ENCODE assay signal across 26 mouse cellular contexts in the genomic region with DNA sequence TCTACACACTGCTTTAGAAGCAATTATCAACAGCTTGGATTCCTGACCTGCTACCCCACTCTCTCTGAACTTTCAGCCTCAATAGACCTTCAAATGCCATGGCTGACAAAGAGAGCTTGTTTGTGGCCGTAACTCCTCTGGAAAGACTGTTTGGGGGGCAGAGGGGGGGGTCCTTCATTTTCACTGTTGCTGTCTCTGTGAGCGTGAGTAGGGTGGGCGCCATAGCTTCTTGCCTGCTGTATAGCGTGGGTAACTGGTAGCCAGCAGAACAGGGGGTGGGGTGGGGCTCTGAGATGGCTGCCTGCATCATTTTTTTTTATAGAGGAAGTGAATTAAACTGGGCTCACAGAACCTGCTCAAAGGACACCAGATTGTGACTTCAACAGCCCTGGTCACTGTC.
DNase-seq lines count a peak whose midpoint lies in the region; ATAC-seq and TF ChIP-seq lines count a peak whose summit lies in the region.
"Had no signal": no experiment of that assay in that cellular context is flagged by ENCODE, and none has a peak within 500 bp of the region (broad histone marks: within the 10 kb centered on the region; RNA-seq: fewer than 3 reads in every experiment).

No protein-coding gene starts in this region.

- H3K4me2 ChIP-seq in hindbrain, embryonic 14.5 days (replicated peaks): no peak overlapping the region
- H3K4me2 ChIP-seq in midbrain, embryonic 11.5 days: no peak overlapping the region
- no peak overlapping the region for H3K4me2 ChIP-seq in midbrain, postnatal 0 days (ENCODE audit: low read depth, low read length, poor library complexity, severe bottlenecking)
- H3K4me2 ChIP-seq: embryonic facial prominence, embryonic 13.5 days; forebrain, embryonic 12.5 days; forebrain, embryonic 15.5 days; heart, embryonic 11.5 days; intestine, embryonic 15.5 days had no signal

- no peaks in the 10 kb centered on the region for H3K9me3 ChIP-seq in hindbrain, embryonic 14.5 days (ENCODE audit: control insufficient read depth, low read length)
- H3K9me3 ChIP-seq in hindbrain, embryonic 10.5 days: no peaks in the 10 kb centered on the region
- H3K9me3 ChIP-seq in midbrain, embryonic 11.5 days (ENCODE audit: control insufficient read depth, low read length): no peaks in the 10 kb centered on the region
- H3K9me3 ChIP-seq in midbrain, postnatal 0 days (ENCODE audit: low read length): no peaks in the 10 kb centered on the region
- H3K9me3 ChIP-seq: embryonic facial prominence, embryonic 10.5 days; embryonic facial prominence, embryonic 13.5 days; forebrain, embryonic 12.5 days; forebrain, embryonic 15.5 days; intestine, embryonic 15.5 days had no signal

- intact Hi-C loops in heart, postnatal 36 days (cut with DNase I): no loop called here

- TF ChIP-seq CTCF in midbrain, postnatal 0 days (IDR thresholded peaks at IDR 0.05): no peak

- peak; percentile 73 for DNase-seq in heart, adult 11 months
- DNase-seq in heart, postnatal 36 days: no peak
- no peak for DNase-seq in hindbrain, embryonic 14.5 days (ENCODE audit: low spot score)
- DNase-seq in hindbrain, embryonic 10.5 days (ENCODE audit: low spot score): no peak
- peak; percentile 59 for DNase-seq in midbrain, embryonic 11.5 days (ENCODE audit: low spot score, missing footprints)
- DNase-seq in midbrain, postnatal 0 days (ENCODE audit: low spot score): no peak
- peak; percentile 2 for DNase-seq in urinary bladder, adult 2 months (ENCODE audit: low spot score)
- DNase-seq in urinary bladder, adult 18-20 months (ENCODE audit: low spot score in 2 of 2): no peak
- DNase-seq: adrenal gland, adult 8-10 months; adrenal gland, postnatal 25 days; cerebellum, adult 11-12 months; cerebellum, adult 8-10 months; cerebellum, postnatal 10 days; cerebellum, postnatal 36 days; embryo, embryonic 11 days; gastrocnemius, postnatal 25 days; heart, adult 2 months; heart, postnatal 4 days had no signal

- peak overlapping the region; percentile 16; the same call in 1 of the 2 replicates for H3K27ac ChIP-seq in hindbrain, embryonic 14.5 days
- H3K27ac ChIP-seq in hindbrain, embryonic 10.5 days: no peak overlapping the region
- H3K27ac ChIP-seq in midbrain, embryonic 11.5 days (ENCODE audit: low read depth, low read length): no peak overlapping the region
- H3K27ac ChIP-seq in midbrain, postnatal 0 days (ENCODE audit: low read depth, low read length): no peak overlapping the region
- H3K27ac ChIP-seq: embryonic facial prominence, embryonic 10.5 days; embryonic facial prominence, embryonic 13.5 days; forebrain, embryonic 12.5 days; forebrain, embryonic 15.5 days; heart, adult 2 months; intestine, embryonic 15.5 days had no signal

- H3K4me1 ChIP-seq in hindbrain, embryonic 14.5 days (replicated peaks; ENCODE audit: control insufficient read depth, insufficient read depth, low read length): peaks cover 16% of the 10 kb centered on the region
- H3K4me1 ChIP-seq in hindbrain, embryonic 10.5 days (replicated peaks): peaks cover 3% of the 10 kb centered on the region
- H3K4me1 ChIP-seq in midbrain, embryonic 11.5 days (ENCODE audit: control insufficient read depth, insufficient read depth, low read length): no peaks in the 10 kb centered on the region
- no peaks in the 10 kb centered on the region for H3K4me1 ChIP-seq in midbrain, postnatal 0 days (ENCODE audit: insufficient read depth, low read length)
- H3K4me1 ChIP-seq: embryonic facial prominence, embryonic 10.5 days; embryonic facial prominence, embryonic 13.5 days; intestine, embryonic 15.5 days had no signal

- WGBS in hindbrain, embryonic 14.5 days: 77% methylated on average over 4 of the region's 4 CpGs
- WGBS in hindbrain, embryonic 10.5 days: 83% methylated on average over 4 of the region's 4 CpGs
- 85% methylated on average over 4 of the region's 4 CpGs for WGBS in midbrain, embryonic 11.5 days
- 86% methylated on average over 4 of the region's 4 CpGs for WGBS in midbrain, postnatal 0 days

- no peak overlapping the region for H3K4me3 ChIP-seq in hindbrain, embryonic 14.5 days (replicated peaks; ENCODE audit: low read length)
- no peak overlapping the region for H3K4me3 ChIP-seq in hindbrain, embryonic 10.5 days
- no peak overlapping the region for H3K4me3 ChIP-seq in midbrain, embryonic 11.5 days (ENCODE audit: low read depth, low read length)
- no peak overlapping the region for H3K4me3 ChIP-seq in midbrain, postnatal 0 days (ENCODE audit: low read depth, low read length)
- H3K4me3 ChIP-seq: embryonic facial prominence, embryonic 10.5 days; embryonic facial prominence, embryonic 13.5 days; erythroblast, embryonic 14.5 days; forebrain, embryonic 12.5 days; forebrain, embryonic 15.5 days; heart, adult 2 months; intestine, embryonic 15.5 days had no signal

- no peak overlapping the region for H3K9ac ChIP-seq in hindbrain, embryonic 14.5 days
- H3K9ac ChIP-seq in midbrain, embryonic 11.5 days (ENCODE audit: low read length): no peak overlapping the region
- no peak overlapping the region for H3K9ac ChIP-seq in midbrain, postnatal 0 days (replicated peaks; ENCODE audit: low read length, poor library complexity, severe bottlenecking)
- H3K9ac ChIP-seq: embryonic facial prominence, embryonic 13.5 days; forebrain, embryonic 12.5 days; forebrain, embryonic 15.5 days; intestine, embryonic 15.5 days had no signal

- peaks cover 59% of the 10 kb centered on the region for H3K36me3 ChIP-seq in hindbrain, embryonic 14.5 days (replicated peaks; ENCODE audit: control insufficient read depth, insufficient read depth)
- H3K36me3 ChIP-seq in hindbrain, embryonic 10.5 days: peaks cover 62% of the 10 kb centered on the region
- no peaks in the 10 kb centered on the region for H3K36me3 ChIP-seq in midbrain, embryonic 11.5 days (ENCODE audit: control insufficient read depth, insufficient read depth, low read length)
- no peaks in the 10 kb centered on the region; the same call in 1 of the 2 replicates for H3K36me3 ChIP-seq in midbrain, postnatal 0 days (ENCODE audit: insufficient read depth, low read length)
- H3K36me3 ChIP-seq: forebrain, embryonic 15.5 days; intestine, embryonic 15.5 days had no signal

- no peaks in the 10 kb centered on the region for H3K27me3 ChIP-seq in hindbrain, embryonic 14.5 days (ENCODE audit: control insufficient read depth, insufficient read depth, low read length)
- peaks cover 7% of the 10 kb centered on the region for H3K27me3 ChIP-seq in hindbrain, embryonic 10.5 days (ENCODE audit: insufficient read depth, poor library complexity, severe bottlenecking)
- H3K27me3 ChIP-seq in midbrain, embryonic 11.5 days (ENCODE audit: control insufficient read depth, insufficient read depth, low read length): no peaks in the 10 kb centered on the region
- no peaks in the 10 kb centered on the region for H3K27me3 ChIP-seq in midbrain, postnatal 0 days (ENCODE audit: insufficient read depth, low read length)
- H3K27me3 ChIP-seq: embryonic facial prominence, embryonic 13.5 days; intestine, embryonic 15.5 days had no signal

- no peak for ATAC-seq in hindbrain, embryonic 14.5 days (ENCODE audit: low FRiP score)
- ATAC-seq in midbrain, embryonic 11.5 days (ENCODE audit: low FRiP score): no peak
- no peak for ATAC-seq in midbrain, postnatal 0 days (ENCODE audit: low FRiP score)
- ATAC-seq: activated CD4-positive, CD25-positive, alpha-beta regulatory T cell, adult 4 months; forebrain, embryonic 15.5 days; intestine, embryonic 15.5 days had no signal

Comparison
In these comparisons a context has a peak if more than half of its experiments do, and no peak if none do; other contexts are left out.
1. DNase-seq: peak in heart, adult 11 months (single experiment), midbrain, embryonic 11.5 days (single experiment) and urinary bladder, adult 2 months (single experiment); none in heart, postnatal 36 days (0 of 2), hindbrain, embryonic 14.5 days (single experiment), hindbrain, embryonic 10.5 days (single experiment), midbrain, postnatal 0 days (single experiment) and urinary bladder, adult 18-20 months (0 of 2).